Mouse (Mus musculus) liver, postnatal 0 days (tissue): ENCODE measurements around the gene Pkdrej.
A peak's percentile ranks its signal among the peaks of the same experiment; 100 is the strongest.

Experiments used
- CTCF ChIP-seq: sonication (generic); IDR thresholded peaks from 2 replicates; pipeline ENCODE4 v1.5.1; 2016; ENCODE audit warnings: antibody characterized with exemption, low read depth
- EP300 ChIP-seq: IDR thresholded peaks from 2 replicates; pipeline ENCODE4 v1.6.1; 2016; ENCODE audit warnings: antibody characterized with exemption, low read depth, mild to moderate bottlenecking

- TF ChIP-seq CTCF (peak; percentile 54), EP300 (no peak)
Measured at GRCm38 (mm10) chr15:85810806-85811521, 10.6 kb downstream of the Pkdrej start.
